Mouse (Mus musculus): Measurements from ENCODE around the gene Pnmt.

The Pnmt gene

GRCm38 (mm10) chr11:98418273-98418672 lies 32.0 kb downstream of the Pnmt start:
- no peak for DNase-seq (ENCODE audit: low read depth)

DNA sequence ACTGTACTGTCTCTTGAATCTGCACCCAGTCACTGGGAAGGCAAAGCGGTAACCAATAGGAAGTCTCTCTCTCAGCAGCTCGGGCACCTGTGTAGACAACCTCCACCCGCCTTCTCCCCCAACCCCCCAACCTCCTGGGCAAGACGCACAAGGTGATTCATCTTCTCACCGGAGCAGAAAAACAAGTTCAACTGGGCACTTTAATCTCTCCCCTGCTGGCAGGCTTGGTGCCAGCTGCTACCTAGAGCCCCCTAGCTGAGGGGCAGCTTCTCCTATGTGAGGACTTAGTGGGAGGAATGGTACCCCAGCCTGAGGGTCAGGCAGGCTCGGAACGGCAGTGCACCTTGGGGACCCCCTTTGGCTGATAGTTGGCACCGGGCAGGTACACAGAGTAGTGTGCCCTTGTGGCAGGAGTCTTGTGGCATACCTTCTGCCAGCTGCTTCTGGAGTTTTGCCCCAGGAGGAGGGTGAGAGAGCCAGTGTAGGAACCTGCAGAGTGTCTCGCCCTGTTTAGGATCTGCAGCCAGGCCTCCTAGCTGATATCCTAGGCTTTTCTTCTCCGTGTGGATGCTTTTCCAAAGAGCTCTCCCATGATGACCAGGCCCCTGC lies 32.8 kb downstream of the Pnmt start:
- no peak for DNase-seq (ENCODE audit: low read depth)

DNA sequence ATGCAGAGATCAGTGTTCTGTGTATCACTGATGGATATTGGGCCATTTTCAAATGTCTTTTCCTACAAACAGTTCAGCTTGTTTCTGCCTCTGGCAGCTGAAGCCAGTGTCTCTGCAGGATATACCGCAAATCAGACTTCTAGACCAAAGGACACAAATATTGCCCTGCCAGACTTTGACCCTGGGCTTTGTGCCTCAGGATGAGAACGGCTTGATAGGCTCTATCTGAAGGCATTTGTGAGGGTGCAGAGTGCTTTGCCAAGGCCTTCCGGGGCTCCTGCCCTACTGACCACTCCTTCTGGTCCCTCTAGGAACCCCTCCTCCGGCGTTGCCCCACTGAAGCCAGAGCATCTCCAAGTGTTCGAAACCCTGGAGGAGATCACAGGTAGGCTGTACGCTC lies 40.3 kb downstream of the Pnmt start:
- DNase-seq (ENCODE audit: low read depth), result no peak

DNA sequence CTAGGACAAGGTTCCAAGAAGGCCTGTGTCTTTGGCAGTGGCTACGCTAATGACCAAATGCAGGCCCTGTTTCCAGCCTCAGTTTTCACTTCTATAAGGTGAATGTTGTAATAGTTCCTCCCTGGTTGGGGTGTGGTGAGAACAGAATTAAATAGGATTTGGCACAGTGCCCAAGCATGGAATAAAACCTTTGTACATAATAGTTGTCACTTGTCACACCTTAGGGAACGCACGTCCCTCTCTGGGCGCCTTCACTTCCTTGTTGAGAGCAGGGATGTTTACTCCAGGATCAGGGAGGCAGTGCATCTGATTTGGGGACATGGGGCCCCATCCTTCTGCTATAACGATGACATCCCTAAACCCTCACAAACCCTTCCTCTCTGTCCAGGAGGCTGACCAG lies 42.2 kb downstream of the Pnmt start:
- no peak for DNase-seq (ENCODE audit: low read depth)

GRCm38 (mm10) chr11:98431743-98432502 lies 45.7 kb downstream of the Pnmt start:
- no peak for DNase-seq (ENCODE audit: low read depth)

DNA sequence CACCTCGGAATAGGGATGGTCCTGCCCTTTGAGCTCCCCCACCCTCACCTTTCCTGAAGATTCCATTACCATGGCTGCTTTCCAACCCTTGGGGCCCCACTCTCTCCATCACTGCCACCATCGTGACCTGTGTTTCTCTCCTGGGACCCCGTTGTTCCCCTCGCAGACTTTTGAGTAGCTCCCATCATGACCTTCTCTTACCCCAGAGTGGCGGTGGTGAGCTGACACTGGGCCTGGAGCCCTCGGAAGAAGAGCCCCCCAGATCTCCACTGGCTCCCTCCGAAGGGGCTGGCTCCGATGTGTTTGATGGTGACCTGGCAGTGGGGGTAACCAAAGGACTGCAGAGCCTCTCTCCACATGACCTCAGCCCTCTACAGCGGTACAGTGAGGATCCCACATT lies 49.5 kb downstream of the Pnmt start:
- no peak for DNase-seq (ENCODE audit: low read depth)

- DNase-seq (ENCODE audit: low read depth), result no peak
Measured at GRCm38 (mm10) chr11:98437441-98437840, 51.2 kb downstream of the Pnmt start.

Data from c-Kit-positive CD71-negative TER-119-negative erythroid progenitor cells, embryonic 14.5 days (primary cell).